Mouse (Mus musculus): ENCODE measurements around the gene Fam166b. TPM values are rescaled to one million over a fixed set of nuclear protein-coding genes. Genes with fewer than 3 reads are reported as not detected.

Fam166b gene
- total and polyA plus RNA-seq, 3 experiments, result 0.11 TPM; not detected in 2

GRCm38 (mm10) chr4:43404697-43405096 lies 24.2 kb downstream of the Fam166b start:
- ATAC-seq (ENCODE audit: extremely low read depth, insufficient number of reproducible peaks, low FRiP score, poor library complexity, severe bottlenecking) (no peak), DNase-seq (ENCODE audit: low spot score) (no peak)
- no peaks in the 10 kb centered on the region for H3K9me3 ChIP-seq (replicated peaks)
- no peaks in the 10 kb centered on the region for H3K36me3 ChIP-seq (replicated peaks)
- peaks cover 63% of the 10 kb centered on the region for H3K27me3 ChIP-seq (ENCODE audit: insufficient read depth, low read length)
- TF ChIP-seq TAL1 (conservative IDR thresholded peaks at IDR 0.05; ENCODE audit: low read depth, low read length) (no peak), GATA1 (IDR thresholded peaks at IDR 0.05; ENCODE audit: borderline replicate concordance, low read length) (no peak), POLR2AphosphoS5 (IDR thresholded peaks at IDR 0.05; ENCODE audit: insufficient replicate concordance, low read depth, low read length) (no peak), GATA2 (IDR thresholded peaks at IDR 0.05; ENCODE audit: borderline replicate concordance, low read depth, low read length) (no peak), CTCF (IDR thresholded peaks at IDR 0.05; ENCODE audit: low read depth, low read length) (no peak)
- no peak overlapping the region for H3K4me3 ChIP-seq (ENCODE audit: low read depth, low read length)
- H3K4me1 ChIP-seq (ENCODE audit: insufficient read depth, low read depth, low read length), result peaks cover 4% of the 10 kb centered on the region; the same call in 1 of the 2 replicates

- DNase-seq (ENCODE audit: low spot score), result no peak
- Histone ChIP-seq H3K27me3 (ENCODE audit: insufficient read depth, low read length) (peaks cover 69% of the 10 kb centered on the region), H3K4me1 (ENCODE audit: insufficient read depth, low read depth, low read length) (peaks cover 4% of the 10 kb centered on the region; the same call in 1 of the 2 replicates), H3K4me3 (ENCODE audit: low read depth, low read length) (no peak overlapping the region), H3K9me3 (replicated peaks) (no peaks in the 10 kb centered on the region), H3K36me3 (replicated peaks) (no peaks in the 10 kb centered on the region)
- TF ChIP-seq GATA1 (IDR thresholded peaks at IDR 0.05; ENCODE audit: borderline replicate concordance, low read length) (no peak), POLR2AphosphoS5 (IDR thresholded peaks at IDR 0.05; ENCODE audit: insufficient replicate concordance, low read depth, low read length) (no peak)
- no peak for ATAC-seq (ENCODE audit: extremely low read depth, insufficient number of reproducible peaks, low FRiP score, poor library complexity, severe bottlenecking)
These were observed 26.7 kb downstream of the Fam166b start for GRCm38 (mm10) chr4:43402212-43402611.

GRCm38 (mm10) chr4:43401486-43401885 lies 27.4 kb downstream of the Fam166b start:
- H3K36me3 ChIP-seq (replicated peaks), result no peaks in the 10 kb centered on the region
- peaks cover 62% of the 10 kb centered on the region for H3K27me3 ChIP-seq (ENCODE audit: insufficient read depth, low read length)
- H3K9me3 ChIP-seq (replicated peaks), result no peaks in the 10 kb centered on the region
- DNase-seq (ENCODE audit: low spot score), result no peak
- H3K4me3 ChIP-seq (ENCODE audit: low read depth, low read length), result no peak overlapping the region
- TF ChIP-seq TAL1 (conservative IDR thresholded peaks at IDR 0.05; ENCODE audit: low read depth, low read length) (no peak), GATA1 (IDR thresholded peaks at IDR 0.05; ENCODE audit: borderline replicate concordance, low read length) (no peak), POLR2AphosphoS5 (IDR thresholded peaks at IDR 0.05; ENCODE audit: insufficient replicate concordance, low read depth, low read length) (no peak), CTCF (IDR thresholded peaks at IDR 0.05; ENCODE audit: low read depth, low read length) (no peak), GATA2 (IDR thresholded peaks at IDR 0.05; ENCODE audit: borderline replicate concordance, low read depth, low read length) (no peak)
- ATAC-seq (ENCODE audit: extremely low read depth, insufficient number of reproducible peaks, low FRiP score, poor library complexity, severe bottlenecking), result no peak
- H3K4me1 ChIP-seq (ENCODE audit: insufficient read depth, low read depth, low read length), result peaks cover 4% of the 10 kb centered on the region; the same call in 1 of the 2 replicates

GRCm38 (mm10) chr4:43400976-43401375 lies 28.0 kb downstream of the Fam166b start:
- TF ChIP-seq CTCF (IDR thresholded peaks at IDR 0.05; ENCODE audit: low read depth, low read length), result no peak
- TF ChIP-seq POLR2AphosphoS5 (IDR thresholded peaks at IDR 0.05; ENCODE audit: insufficient replicate concordance, low read depth, low read length), result no peak
- no peak for TF ChIP-seq TAL1 (conservative IDR thresholded peaks at IDR 0.05; ENCODE audit: low read depth, low read length)
- no peak for TF ChIP-seq GATA2 (IDR thresholded peaks at IDR 0.05; ENCODE audit: borderline replicate concordance, low read depth, low read length)
- TF ChIP-seq GATA1 (IDR thresholded peaks at IDR 0.05; ENCODE audit: borderline replicate concordance, low read length), result no peak
- Histone ChIP-seq H3K27me3 (ENCODE audit: insufficient read depth, low read length) (peaks cover 59% of the 10 kb centered on the region), H3K4me1 (ENCODE audit: insufficient read depth, low read depth, low read length) (no peaks in the 10 kb centered on the region; the same call in 1 of the 2 replicates), H3K36me3 (replicated peaks) (no peaks in the 10 kb centered on the region), H3K9me3 (replicated peaks) (no peaks in the 10 kb centered on the region), H3K4me3 (ENCODE audit: low read depth, low read length) (no peak overlapping the region)
- no peak for ATAC-seq (ENCODE audit: extremely low read depth, insufficient number of reproducible peaks, low FRiP score, poor library complexity, severe bottlenecking)
- DNase-seq (ENCODE audit: low spot score), result no peak

- no peak for ATAC-seq (ENCODE audit: extremely low read depth, insufficient number of reproducible peaks, low FRiP score, poor library complexity, severe bottlenecking)
- no peak for DNase-seq (ENCODE audit: low spot score)
- H3K4me3 ChIP-seq (ENCODE audit: low read depth, low read length), result no peak overlapping the region
- H3K4me1 ChIP-seq (ENCODE audit: insufficient read depth, low read depth, low read length), result no peaks in the 10 kb centered on the region; the same call in 1 of the 2 replicates
- peaks cover 54% of the 10 kb centered on the region for H3K27me3 ChIP-seq (ENCODE audit: insufficient read depth, low read length)
- no peaks in the 10 kb centered on the region for H3K9me3 ChIP-seq (replicated peaks)
- no peak for TF ChIP-seq CTCF (IDR thresholded peaks at IDR 0.05; ENCODE audit: low read depth, low read length)
- no peak for TF ChIP-seq TAL1 (conservative IDR thresholded peaks at IDR 0.05; ENCODE audit: low read depth, low read length)
- TF ChIP-seq GATA1 (IDR thresholded peaks at IDR 0.05; ENCODE audit: borderline replicate concordance, low read length), result no peak
- TF ChIP-seq GATA2 (IDR thresholded peaks at IDR 0.05; ENCODE audit: borderline replicate concordance, low read depth, low read length), result no peak
- no peaks in the 10 kb centered on the region for H3K36me3 ChIP-seq (replicated peaks)
These were observed 29.4 kb downstream of the Fam166b start for GRCm38 (mm10) chr4:43399391-43400131.

GRCm38 (mm10) chr4:43398829-43399331 lies 30.1 kb downstream of the Fam166b start:
- Histone ChIP-seq H3K4me3 (ENCODE audit: low read depth, low read length) (no peak overlapping the region), H3K36me3 (replicated peaks) (no peaks in the 10 kb centered on the region), H3K9me3 (replicated peaks) (no peaks in the 10 kb centered on the region), H3K27me3 (ENCODE audit: insufficient read depth, low read length) (peaks cover 55% of the 10 kb centered on the region), H3K4me1 (ENCODE audit: insufficient read depth, low read depth, low read length) (no peaks in the 10 kb centered on the region; the same call in 1 of the 2 replicates)
- TF ChIP-seq GATA2 (IDR thresholded peaks at IDR 0.05; ENCODE audit: borderline replicate concordance, low read depth, low read length) (no peak), GATA1 (IDR thresholded peaks at IDR 0.05; ENCODE audit: borderline replicate concordance, low read length) (no peak), CTCF (IDR thresholded peaks at IDR 0.05; ENCODE audit: low read depth, low read length) (no peak), TAL1 (conservative IDR thresholded peaks at IDR 0.05; ENCODE audit: low read depth, low read length) (no peak), POLR2AphosphoS5 (IDR thresholded peaks at IDR 0.05; ENCODE audit: insufficient replicate concordance, low read depth, low read length) (no peak)
- ATAC-seq (ENCODE audit: extremely low read depth, insufficient number of reproducible peaks, low FRiP score, poor library complexity, severe bottlenecking) (no peak), DNase-seq (ENCODE audit: low spot score) (no peak)
